Mouse (Mus musculus) liver, adult 10 weeks (tissue): Measurements from ENCODE around the gene Gm11568. TPM values are rescaled to one million over a fixed set of nuclear protein-coding genes. Genes with fewer than 3 reads are reported as not detected.

Experiments
- polyA plus RNA-seq: library from polyadenylated mRNA; stranded (reverse); fragments of 350-450 nt; fragmentation: Illumina TruSeq; extraction: RNeasy Lipid Tissue Mini Kit (QIAGEN cat#74804); gene quantifications from one replicate; pipeline ENCODE4 v1.2.3, GENCODE M21; 2014; ENCODE audit warnings: low read depth, low replicate concordance

Gene Gm11568
- polyA plus RNA-seq = not detected

GRCm38 (mm10) chr11:99857617-99858016, at the start of gene Gm11568:
TSS of gene Gm11568 (plus strand) at chr11:99857917.

GRCm38 (mm10) chr11:99809792-99810191, 47.9 kb upstream of the Gm11568 start, which contains the start of gene Krtap4-13:
TSS of gene Krtap4-13 (minus strand) at chr11:99809892.

GRCm38 (mm10) chr11:99815566-99815965, 42.2 kb upstream of the Gm11568 start, which contains the start of gene Gm11564:
TSS of gene Gm11564 (minus strand) at chr11:99815666.

GRCm38 (mm10) chr11:99837966-99838365, 19.8 kb upstream of the Gm11568 start, which contains the start of gene 2300003K06Rik:
TSS of gene 2300003K06Rik (minus strand) at chr11:99838066.

GRCm38 (mm10) chr11:99851508-99851907, 6.2 kb upstream of the Gm11568 start, which contains the start of gene Krtap4-16:
TSS of gene Krtap4-16 (minus strand) at chr11:99851608.

GRCm38 (mm10) chr11:99864176-99864575, 6.5 kb downstream of the Gm11568 start, which contains the start of gene Gm11559:
TSS of gene Gm11559 (plus strand) at chr11:99864476.

GRCm38 (mm10) chr11:99873089-99873488, 15.4 kb downstream of the Gm11568 start, which contains the start of gene Krtap9-1:
TSS of gene Krtap9-1 (plus strand) at chr11:99873389.

GRCm38 (mm10) chr11:99878887-99879286, 21.2 kb downstream of the Gm11568 start, which contains the start of gene Gm11567:
TSS of gene Gm11567 (plus strand) at chr11:99879187.

GRCm38 (mm10) chr11:99907620-99908019, 49.9 kb downstream of the Gm11568 start, which contains the start of gene Krtap31-1:
TSS of gene Krtap31-1 (plus strand) at chr11:99907920.

Other genes starting within 250 kb of the Gm11568 start
- not detected for gene Gm11937, start 247.7 kb upstream of the Gm11568 start, polyA plus RNA-seq
- not detected for gene Krtap2-4, start 243.1 kb upstream of the Gm11568 start, polyA plus RNA-seq
- not detected for gene Gm11562, start 237.5 kb upstream of the Gm11568 start, polyA plus RNA-seq
- not detected for gene Krtap4-1, start 229.7 kb upstream of the Gm11568 start, polyA plus RNA-seq
- not detected for gene Krtap4-2, start 222.8 kb upstream of the Gm11568 start, polyA plus RNA-seq
- not detected for gene Krtap4-7, start 213.8 kb upstream of the Gm11568 start, polyA plus RNA-seq
- not detected for gene Gm11555, start 207.7 kb upstream of the Gm11568 start, polyA plus RNA-seq
- not detected for gene Gm11563, start 199.0 kb upstream of the Gm11568 start, polyA plus RNA-seq
- not detected for gene Krtap4-6, start 192.0 kb upstream of the Gm11568 start, polyA plus RNA-seq
- gene Gm14190, start 167.2 kb upstream of the Gm11568 start, polyA plus RNA-seq = not detected
- gene Gm14180, start 123.6 kb upstream of the Gm11568 start, polyA plus RNA-seq = not detected
- gene Gm11595, start 85.0 kb upstream of the Gm11568 start, polyA plus RNA-seq = not detected
- not detected for gene Krtap4-8, start 77.2 kb upstream of the Gm11568 start, polyA plus RNA-seq
- gene Krtap4-9, start 72.7 kb upstream of the Gm11568 start, polyA plus RNA-seq = not detected
- gene Gm11596, start 64.5 kb upstream of the Gm11568 start, polyA plus RNA-seq = not detected
- not detected for gene Gm11569, start 59.0 kb upstream of the Gm11568 start, polyA plus RNA-seq
- gene Gm11554, start 53.5 kb upstream of the Gm11568 start, polyA plus RNA-seq = not detected
- not detected for gene Krtap4-13, start 48.0 kb upstream of the Gm11568 start, polyA plus RNA-seq
- gene Gm11564, start 42.3 kb upstream of the Gm11568 start, polyA plus RNA-seq = not detected
- gene 2300003K06Rik, start 19.9 kb upstream of the Gm11568 start, polyA plus RNA-seq = not detected
- not detected for gene Krtap4-16, start 6.3 kb upstream of the Gm11568 start, polyA plus RNA-seq
- not detected for gene Gm11559, start 6.6 kb downstream of the Gm11568 start, polyA plus RNA-seq
- gene Krtap9-1, start 15.5 kb downstream of the Gm11568 start, polyA plus RNA-seq = not detected
- not detected for gene Gm11567, start 21.3 kb downstream of the Gm11568 start, polyA plus RNA-seq
- gene Krtap31-1, start 50.0 kb downstream of the Gm11568 start, polyA plus RNA-seq = not detected
- not detected for gene Gm11565, start 56.8 kb downstream of the Gm11568 start, polyA plus RNA-seq
- gene Krtap31-2, start 78.4 kb downstream of the Gm11568 start, polyA plus RNA-seq = not detected
- gene Krtap9-5, start 90.6 kb downstream of the Gm11568 start, polyA plus RNA-seq = not detected
- gene Krtap29-1, start 121.1 kb downstream of the Gm11568 start, polyA plus RNA-seq = not detected
- gene Krtap16-1, start 128.7 kb downstream of the Gm11568 start, polyA plus RNA-seq = not detected
- gene Krtap17-1, start 136.1 kb downstream of the Gm11568 start, polyA plus RNA-seq = not detected
- gene Krt33a, start 158.3 kb downstream of the Gm11568 start, polyA plus RNA-seq = not detected
- gene Krt33b, start 172.0 kb downstream of the Gm11568 start, polyA plus RNA-seq = not detected
- gene Krt34, start 183.6 kb downstream of the Gm11568 start, polyA plus RNA-seq = not detected
- gene Krt31, start 192.6 kb downstream of the Gm11568 start, polyA plus RNA-seq = not detected
- not detected for gene Krt32, start 230.3 kb downstream of the Gm11568 start, polyA plus RNA-seq
- not detected for gene Krt35, start 238.3 kb downstream of the Gm11568 start, polyA plus RNA-seq
- gene Krt36, start 247.7 kb downstream of the Gm11568 start, polyA plus RNA-seq = not detected